Mouse (Mus musculus) heart, embryonic 12.5 days (tissue): ENCODE data around the gene Mylk. TPM values are rescaled to one million over a fixed set of nuclear protein-coding genes. Genes with fewer than 3 reads are reported as not detected.
A peak's percentile ranks its signal among the peaks of the same experiment; 100 is the strongest.
"Not testable (repeated sequence)": the region's sequence is repeated elsewhere in the genome, so short reads cannot be mapped to it uniquely, and the experiment has no call there.

Source experiments
- ATAC-seq: fragments of 200-750 bp; cut with Nextera tagmentation; 2 replicates; pipeline ENCODE4 v1.8.0; 2017; ENCODE audit warnings: moderate TSS enrichment, moderate library complexity; ENCODE audit not compliant: insufficient number of reproducible peaks, low FRiP score
- H3K27ac ChIP-seq: fragments of 300-500 bp; sonication (generic); 2 replicates; pipeline ENCODE4 v1.5.1; 2016; ENCODE audit warnings: mild to moderate bottlenecking, moderate library complexity; ENCODE audit not compliant: poor library complexity, severe bottlenecking
- H3K27me3 ChIP-seq: fragments of 300-500 bp; sonication (generic); replicated peaks from 2 replicates; pipeline ENCODE4 v1.6.1; 2016; ENCODE audit warnings: mild to moderate bottlenecking, moderate library complexity
- H3K36me3 ChIP-seq: fragments of 300-500 bp; sonication (generic); 2 replicates; pipeline ENCODE4 v1.6.1; 2016; ENCODE audit warnings: mild to moderate bottlenecking, moderate library complexity
- H3K4me1 ChIP-seq: fragments of 300-500 bp; sonication (generic); replicated peaks from 2 replicates; pipeline ENCODE4 v1.6.1; 2016; ENCODE audit warnings: mild to moderate bottlenecking
- H3K4me2 ChIP-seq: fragments of 300-500 bp; sonication (generic); 2 replicates; pipeline ENCODE4 v1.6.1; 2016; ENCODE audit warnings: mild to moderate bottlenecking, moderate library complexity
- H3K4me3 ChIP-seq: fragments of 300-500 bp; sonication (generic); 2 replicates; pipeline ENCODE4 v1.5.1; 2016; ENCODE audit warnings: mild to moderate bottlenecking
- H3K9ac ChIP-seq: fragments of 300-500 bp; sonication (generic); 2 replicates; pipeline ENCODE4 v1.6.1; 2016; ENCODE audit warnings: mild to moderate bottlenecking, moderate library complexity
- H3K9me3 ChIP-seq: fragments of 300-500 bp; sonication (generic); replicated peaks from 2 replicates; pipeline ENCODE4 v1.6.1; 2016; ENCODE audit warnings: mild to moderate bottlenecking, moderate library complexity
- WGBS: fragments of 180-500 bp; shearing (Covaris S2); methylation state at CpG from one replicate; pipeline ENCODE4 v1.1.7; 2016; 5-methylcytosine and 5-hydroxymethylcytosine counted together
- polyA plus RNA-seq: library from polyadenylated mRNA; unstranded; fragments of >200 nt; fragmentation: Nextera tagmentation; extraction: Ambion mirVana; gene quantifications from 2 replicates; pipeline ENCODE4 v1.2.1, GENCODE M21; 2016

Mylk gene
- polyA plus RNA-seq = 5.2 and 5.4 TPM in 2 replicates

- peak within 1 kb of the TSS; percentile 66 for H3K9ac ChIP-seq
- no peaks in the 10 kb centered on the region for H3K36me3 ChIP-seq
- WGBS = under 1% methylated on average over 48 of the region's 48 CpGs
- peak within 1 kb of the TSS; percentile 84 for H3K4me2 ChIP-seq
- no peaks in the 10 kb centered on the region for H3K9me3 ChIP-seq
- H3K27me3 ChIP-seq = peaks cover 20% of the 10 kb centered on the region
- H3K4me1 ChIP-seq = 0 out of 2 replicates have a peak, but pooled peaks cover 6% of the 10 kb centered on the region
- H3K4me3 ChIP-seq = peak within 1 kb of the TSS; percentile 48
- peak; percentile 89 for ATAC-seq
- H3K27ac ChIP-seq = no peak within 1 kb of the TSS
These were observed at the start of gene Mylk for GRCm38 (mm10) chr16:34745065-34745585. TSS of gene Mylk (plus strand) at chr16:34745210.

- not testable (repeated sequence) for H3K27me3 ChIP-seq, H3K9me3 ChIP-seq, H3K9ac ChIP-seq, H3K4me3 ChIP-seq, ATAC-seq, H3K27ac ChIP-seq, H3K4me2 ChIP-seq, H3K4me1 ChIP-seq
- WGBS = 73% methylated on average over 3 of the region's 3 CpGs
- H3K36me3 ChIP-seq = peaks cover 19% of the 10 kb centered on the region
These were observed 46.3 kb upstream of the Mylk start for GRCm38 (mm10) chr16:34698721-34699120.

DNA sequence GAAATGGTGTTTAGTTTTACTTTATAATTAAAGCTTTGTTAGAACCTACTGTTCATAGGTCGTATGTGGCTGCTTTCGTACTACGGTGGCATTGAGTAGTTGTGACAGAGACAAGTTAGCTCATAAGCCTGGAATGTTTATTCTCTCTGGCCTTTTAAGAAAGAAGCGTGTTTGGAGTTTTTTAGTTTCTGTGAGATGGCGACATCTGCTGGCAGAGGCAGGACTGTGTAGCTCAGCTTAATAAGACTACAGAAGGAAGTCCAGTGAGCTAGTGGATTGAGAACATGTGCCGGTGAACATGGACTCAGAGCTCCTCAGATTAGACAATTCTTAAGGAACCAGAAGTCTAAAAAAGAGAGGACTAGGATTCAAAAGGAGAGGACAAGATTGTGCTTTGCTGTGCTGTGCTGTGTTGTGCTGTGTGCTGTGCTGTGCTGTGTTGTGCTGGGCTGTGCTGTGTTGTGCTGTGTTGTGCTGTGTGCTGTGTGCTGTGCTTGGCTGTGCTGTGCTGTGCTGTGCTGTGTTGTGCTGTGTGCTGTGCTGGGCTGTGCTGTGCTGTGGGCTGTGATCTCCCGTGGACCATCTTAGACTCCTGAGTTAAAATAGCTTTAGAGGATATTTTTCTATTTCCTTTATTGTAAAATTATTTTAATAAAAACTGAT, 44.7 kb upstream of the Mylk start:
- Histone ChIP-seq H3K9me3 (no peaks in the 10 kb centered on the region), H3K36me3 (peaks cover 28% of the 10 kb centered on the region), H3K9ac (no peak overlapping the region), H3K4me3 (no peak overlapping the region), H3K4me1 (peaks cover 5% of the 10 kb centered on the region; the same call in 1 of the 2 replicates), H3K27ac (no peak overlapping the region), H3K4me2 (no peak overlapping the region), H3K27me3 (no peaks in the 10 kb centered on the region)
- WGBS = 20% methylated on average over 7 of the region's 7 CpGs
- ATAC-seq = peak; percentile 66; the same call in 1 of the 2 replicates

DNA sequence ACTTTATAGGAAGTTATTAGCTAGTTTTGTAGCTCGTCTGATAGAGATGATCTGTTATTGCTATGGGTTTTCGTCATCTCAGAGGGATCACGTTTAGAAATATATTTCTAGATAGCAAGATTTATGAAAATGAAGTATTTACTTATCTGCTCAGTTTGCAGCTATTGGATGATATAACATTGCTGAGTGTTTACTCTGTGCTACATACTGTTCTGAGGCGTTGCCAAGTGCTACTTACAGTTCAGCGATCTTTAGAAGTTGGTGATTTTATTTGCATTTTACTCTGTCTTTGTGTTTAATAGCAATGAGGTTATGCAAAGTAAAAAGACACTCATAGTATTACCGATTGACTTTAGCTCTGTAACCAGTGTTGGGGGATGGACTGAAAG, 44.2 kb upstream of the Mylk start:
- 83% methylated on average over 6 of the region's 6 CpGs for WGBS
- H3K27ac ChIP-seq = no peak overlapping the region
- no peaks in the 10 kb centered on the region for H3K27me3 ChIP-seq
- peaks cover 30% of the 10 kb centered on the region for H3K36me3 ChIP-seq
- H3K4me3 ChIP-seq = no peak overlapping the region
- no peaks in the 10 kb centered on the region for H3K9me3 ChIP-seq
- peaks cover 5% of the 10 kb centered on the region; the same call in 1 of the 2 replicates for H3K4me1 ChIP-seq
- no peak overlapping the region for H3K4me2 ChIP-seq
- no peak for ATAC-seq
- no peak overlapping the region for H3K9ac ChIP-seq

DNA sequence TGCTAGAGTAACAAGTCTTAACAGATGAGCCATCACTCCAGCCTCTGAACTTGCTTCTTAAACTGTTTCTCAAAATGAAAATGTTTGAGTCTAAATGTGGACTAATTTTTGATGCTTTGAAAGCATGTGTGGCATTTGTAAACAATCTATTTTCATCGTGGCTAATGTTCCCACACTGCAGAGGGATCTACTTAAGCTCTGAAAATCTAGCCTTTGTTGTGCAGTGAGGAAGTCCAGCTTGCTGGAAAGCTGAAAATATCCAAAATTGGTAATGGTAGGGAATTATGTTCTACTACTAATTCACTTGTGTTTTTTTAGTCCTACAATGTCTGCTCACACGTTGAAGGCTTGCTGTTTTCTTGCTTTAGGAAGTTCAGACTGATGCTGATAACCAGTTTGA, 39.0 kb upstream of the Mylk start:
- ATAC-seq = no peak
- H3K4me2 ChIP-seq = no peak overlapping the region
- no peak overlapping the region for H3K9ac ChIP-seq
- WGBS = 67% methylated on average over 2 of the region's 2 CpGs
- H3K27ac ChIP-seq = no peak overlapping the region
- no peak overlapping the region for H3K4me3 ChIP-seq
- H3K36me3 ChIP-seq = peaks cover 47% of the 10 kb centered on the region
- no peaks in the 10 kb centered on the region for H3K4me1 ChIP-seq
- no peaks in the 10 kb centered on the region for H3K27me3 ChIP-seq
- no peaks in the 10 kb centered on the region for H3K9me3 ChIP-seq

DNA sequence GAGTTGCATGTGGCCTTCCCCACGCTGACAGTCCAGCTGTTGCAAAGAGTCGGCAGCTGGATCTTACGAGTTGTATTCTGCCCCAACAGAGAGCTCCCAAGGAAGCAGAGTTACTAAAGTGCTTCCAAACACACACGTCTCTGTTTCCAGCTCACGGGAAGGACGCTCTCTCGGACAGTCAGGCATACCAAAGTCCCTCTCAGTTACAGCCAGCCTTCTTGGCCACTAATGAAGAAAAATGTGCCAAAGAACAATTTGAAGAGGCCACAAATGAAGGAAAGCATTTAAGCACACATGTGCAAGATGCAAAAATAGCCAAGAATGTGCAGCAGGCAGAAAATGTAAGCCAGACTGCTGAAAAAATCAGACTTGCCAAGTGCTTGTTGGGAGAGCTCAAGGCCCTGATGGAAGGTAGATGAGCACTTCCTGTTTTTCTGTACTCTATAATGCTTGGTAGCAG, 38.5 kb upstream of the Mylk start:
- Histone ChIP-seq H3K4me3 (no peak overlapping the region), H3K9me3 (no peaks in the 10 kb centered on the region), H3K9ac (no peak overlapping the region), H3K4me1 (no peaks in the 10 kb centered on the region), H3K4me2 (no peak overlapping the region), H3K27me3 (no peaks in the 10 kb centered on the region), H3K36me3 (peaks cover 47% of the 10 kb centered on the region), H3K27ac (0 out of 2 replicates have a peak overlapping the region, but pooled peaks have one; percentile 3)
- 76% methylated on average over 7 of the region's 7 CpGs for WGBS
- ATAC-seq = no peak

DNA sequence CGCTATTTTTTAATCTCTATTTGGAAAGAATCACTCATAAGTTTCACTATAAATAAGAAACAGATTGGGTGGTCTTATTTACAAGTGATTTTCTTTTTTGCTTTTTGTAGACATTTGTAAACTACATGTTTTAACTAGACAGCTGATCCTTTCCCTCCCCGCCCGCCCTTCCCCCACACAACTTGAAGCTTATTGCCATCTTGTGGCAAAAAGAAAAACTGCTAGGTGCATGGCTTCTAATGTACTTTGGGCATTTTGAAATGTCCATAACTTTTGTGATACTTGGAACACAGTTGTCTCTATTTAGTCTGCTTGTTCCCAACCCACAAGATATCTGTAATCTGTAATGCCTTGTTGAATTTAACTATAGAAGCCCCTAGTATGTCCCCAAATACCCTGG, 33.5 kb upstream of the Mylk start:
- H3K27ac ChIP-seq = no peak overlapping the region
- H3K4me3 ChIP-seq = no peak overlapping the region
- peaks cover 42% of the 10 kb centered on the region for H3K36me3 ChIP-seq
- WGBS = 88% methylated on average over 3 of the region's 3 CpGs
- no peak overlapping the region for H3K9ac ChIP-seq
- H3K9me3 ChIP-seq = no peaks in the 10 kb centered on the region
- no peak for ATAC-seq
- no peak overlapping the region for H3K4me2 ChIP-seq
- H3K27me3 ChIP-seq = no peaks in the 10 kb centered on the region
- no peaks in the 10 kb centered on the region for H3K4me1 ChIP-seq

GRCm38 (mm10) chr16:34725156-34725555, 19.9 kb upstream of the Mylk start:
- WGBS = 87% methylated on average over 3 of the region's 3 CpGs
- no peak overlapping the region for H3K4me3 ChIP-seq
- ATAC-seq = no peak

GRCm38 (mm10) chr16:34728610-34729009, 16.4 kb upstream of the Mylk start:
- H3K4me3 ChIP-seq, H3K4me2 ChIP-seq, ATAC-seq, H3K9me3 ChIP-seq, H3K9ac ChIP-seq, H3K4me1 ChIP-seq, H3K27me3 ChIP-seq, H3K27ac ChIP-seq: not testable (repeated sequence)
- H3K36me3 ChIP-seq = peaks cover 28% of the 10 kb centered on the region

More at GRCm38 (mm10) chr16:34725156-34725555, 19.9 kb upstream of the Mylk start:
- H3K36me3 ChIP-seq = peaks cover 47% of the 10 kb centered on the region
- H3K27ac ChIP-seq = no peak overlapping the region
- H3K9ac ChIP-seq = no peak overlapping the region
- no peaks in the 10 kb centered on the region for H3K4me1 ChIP-seq
- no peaks in the 10 kb centered on the region for H3K9me3 ChIP-seq
- H3K27me3 ChIP-seq = no peaks in the 10 kb centered on the region
- H3K4me2 ChIP-seq = no peak overlapping the region

DNA sequence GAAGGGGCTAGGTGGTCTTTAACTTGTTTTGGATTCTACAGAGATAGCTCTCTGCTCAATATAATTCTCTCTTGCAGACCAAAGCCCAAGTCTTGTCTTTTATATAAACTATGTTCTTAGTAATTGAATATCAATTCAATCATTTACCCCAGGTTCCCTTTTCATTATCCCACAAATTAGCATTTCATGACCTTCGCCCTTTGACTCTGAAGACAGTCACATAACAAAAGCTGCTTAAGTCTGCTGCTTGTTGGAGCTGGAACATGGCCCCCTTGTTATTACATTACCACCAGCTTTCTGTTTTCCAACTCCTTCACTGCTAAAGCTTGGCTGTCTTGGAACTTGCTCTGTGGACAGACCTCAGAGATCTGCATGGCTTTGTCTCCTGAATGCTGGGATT, 15.6 kb upstream of the Mylk start:
- no peak for ATAC-seq
- no peaks in the 10 kb centered on the region for H3K9me3 ChIP-seq
- 86% methylated on average over 1 of the region's 1 CpGs for WGBS
- H3K27me3 ChIP-seq = no peaks in the 10 kb centered on the region
- no peaks in the 10 kb centered on the region for H3K4me1 ChIP-seq
- H3K36me3 ChIP-seq = peaks cover 27% of the 10 kb centered on the region
- no peak overlapping the region for H3K9ac ChIP-seq
- no peak overlapping the region for H3K4me3 ChIP-seq
- no peak overlapping the region for H3K4me2 ChIP-seq
- no peak overlapping the region for H3K27ac ChIP-seq

DNA sequence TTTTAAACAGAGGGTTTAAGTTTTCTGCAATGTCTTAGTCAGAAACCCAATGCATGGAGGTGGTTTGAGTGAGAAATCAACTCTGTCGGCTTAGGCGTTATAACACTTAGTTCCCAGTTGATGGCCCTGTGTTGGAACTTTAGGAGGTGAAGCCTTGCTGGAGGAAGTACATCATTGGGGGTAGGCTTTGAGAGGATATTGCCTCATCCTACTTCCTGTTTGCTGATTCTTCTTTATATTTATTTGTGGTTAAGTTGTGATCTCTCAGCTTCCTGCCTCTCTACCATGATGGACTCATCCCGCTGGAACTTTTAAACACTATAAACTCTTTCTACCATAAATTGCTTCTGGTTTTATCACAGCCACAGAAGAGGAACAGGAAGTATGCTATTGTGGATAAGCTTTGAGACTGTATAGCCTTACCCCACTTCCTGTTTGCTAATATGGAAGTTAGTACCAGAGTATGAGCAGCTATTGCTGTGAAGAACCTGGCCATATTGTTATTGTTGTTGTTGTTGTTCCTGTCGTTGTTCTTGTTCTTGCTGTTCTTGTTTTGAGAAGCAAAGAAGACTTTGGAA, 6.3 kb upstream of the Mylk start:
- ATAC-seq = no peak
- Histone ChIP-seq H3K4me3 (no peak overlapping the region), H3K9me3 (no peaks in the 10 kb centered on the region; the same call in 1 of the 2 replicates), H3K9ac (no peak overlapping the region), H3K36me3 (no peaks in the 10 kb centered on the region), H3K27me3 (peaks cover 3% of the 10 kb centered on the region; the same call in 1 of the 2 replicates), H3K4me1 (no peaks in the 10 kb centered on the region), H3K27ac (no peak overlapping the region), H3K4me2 (no peak overlapping the region)
- WGBS = 87% methylated on average over 4 of the region's 4 CpGs
